Mouse (Mus musculus) myocyte (in vitro differentiated cells): Measurements from ENCODE around the gene Asf1b. TPM values are rescaled to one million over a fixed set of nuclear protein-coding genes. Genes with fewer than 3 reads are reported as not detected.

Experiments used
- H3K27me3 ChIP-seq: one replicate; pipeline ENCODE4 v1.6.1; 2011; ENCODE audit not compliant: control insufficient read depth, insufficient read depth, insufficient read length
- H3K36me3 ChIP-seq: one replicate; pipeline ENCODE4 v1.6.1; 2011; ENCODE audit not compliant: control insufficient read depth, insufficient read depth
- H3K4me2 ChIP-seq: one replicate; pipeline ENCODE4 v1.6.1; 2011; ENCODE audit warnings: low read depth, control low read depth
- H3K4me3 ChIP-seq: one replicate; pipeline ENCODE4 v1.5.1; 2011; ENCODE audit warnings: mild to moderate bottlenecking, control low read depth, moderate library complexity
- H3K79me2 ChIP-seq: one replicate; pipeline ENCODE4 v1.6.1; 2011; ENCODE audit not compliant: control insufficient read depth, insufficient read depth
- H3ac ChIP-seq: one replicate; pipeline ENCODE4 v1.6.1; 2011; ENCODE audit not compliant: control insufficient read depth, insufficient read length
- MYOD1 ChIP-seq, 3 experiments: IDR thresholded peaks; one replicate each; pipeline ENCODE4 v1.6.1; 2011; ENCODE audit warnings: control low read depth in 2 of 3, low read depth in 2 of 3, mild to moderate bottlenecking in 2 of 3, moderate library complexity in 1 of 3; ENCODE audit not compliant: insufficient read length in 2 of 3, control insufficient read depth in 1 of 3
- TCF12 ChIP-seq: IDR thresholded peaks from one replicate; pipeline ENCODE4 v1.6.1; 2011; ENCODE audit warnings: mild to moderate bottlenecking, control low read depth; ENCODE audit not compliant: poor library complexity, insufficient read depth, severe bottlenecking
- polyA plus RNA-seq: library from polyadenylated mRNA; unstranded; fragments of >200 nt; fragmentation: generic; extraction: Trizol; gene quantifications from one replicate; pipeline ENCODE4 v1.2.1, GENCODE M21; 2012; ENCODE audit warnings: missing spikeins

Gene Asf1b
- polyA plus RNA-seq, 1 experiment: 36.8 TPM

- no peak for TF ChIP-seq TCF12
- TF ChIP-seq MYOD1 (IDR thresholded peaks at IDR 0.05; ENCODE audit: control insufficient read depth in 1 of 3, insufficient read length in 2 of 3, low read depth in 2 of 3): peak in 2 of 3 experiments; percentile 14 to 32
- Histone ChIP-seq H3K4me2 (no peak overlapping the region), H3K36me3 (no peaks in the 10 kb centered on the region), H3K79me2 (no peaks in the 10 kb centered on the region), H3ac (no peak overlapping the region), H3K4me3 (no peak overlapping the region), H3K27me3 (no peaks in the 10 kb centered on the region)
Measured at GRCm38 (mm10) chr8:84019738-84020137, 64.4 kb downstream of the Asf1b start.

Other genes with a start within 250 kb of the Asf1b start
- gene Ddx39, start 240.3 kb upstream of the Asf1b start, polyA plus RNA-seq: 113 TPM
- gene Adgre5, start 214.2 kb upstream of the Asf1b start, polyA plus RNA-seq: 137 TPM
- 11.5 TPM for gene Adgrl1, start 55.4 kb upstream of the Asf1b start, polyA plus RNA-seq
- 0.11 TPM for gene Gm10644, start 302 bp upstream of the Asf1b start, polyA plus RNA-seq
- 181 TPM for gene Prkaca, start 17.5 kb downstream of the Asf1b start, polyA plus RNA-seq
- 30.6 TPM for gene Samd1, start 42.2 kb downstream of the Asf1b start, polyA plus RNA-seq
- 0.29 TPM for gene 1700067K01Rik, start 46.0 kb downstream of the Asf1b start, polyA plus RNA-seq
- gene 2210011C24Rik, start 56.7 kb downstream of the Asf1b start, polyA plus RNA-seq: 6.1 TPM
- gene Palm3, start 66.0 kb downstream of the Asf1b start, polyA plus RNA-seq: 4.9 TPM
- 0.07 TPM for gene Il27ra, start 87.1 kb downstream of the Asf1b start, polyA plus RNA-seq
- gene Rln3, start 89.5 kb downstream of the Asf1b start, polyA plus RNA-seq: not detected
- gene Gm10643, start 109.6 kb downstream of the Asf1b start, polyA plus RNA-seq: 0.35 TPM
- 9.9 TPM for gene Rfx1, start 111.3 kb downstream of the Asf1b start, polyA plus RNA-seq
- gene Dcaf15, start 149.3 kb downstream of the Asf1b start, polyA plus RNA-seq: 24.3 TPM
- gene Podnl1, start 170.5 kb downstream of the Asf1b start, polyA plus RNA-seq: 9.3 TPM
- gene Cc2d1a, start 192.4 kb downstream of the Asf1b start, polyA plus RNA-seq: 25.3 TPM
- gene 4930432K21Rik, start 192.5 kb downstream of the Asf1b start, polyA plus RNA-seq: 0.24 TPM
- 1.2 TPM for gene Nanos3, start 229.7 kb downstream of the Asf1b start, polyA plus RNA-seq